Mouse (Mus musculus) T-helper 1 cell (primary cell): ENCODE data around the gene Smpdl3a.

Experiments
- in situ Hi-C: fragments of 300-600 bp; cut with MboI, MseI; formaldehyde crosslinking; loops from one replicate; pipeline ENCODE4 v1.15.1; 2025; ENCODE audit warnings: high pct_unique_total_duplicates

The Smpdl3a gene

DNA sequence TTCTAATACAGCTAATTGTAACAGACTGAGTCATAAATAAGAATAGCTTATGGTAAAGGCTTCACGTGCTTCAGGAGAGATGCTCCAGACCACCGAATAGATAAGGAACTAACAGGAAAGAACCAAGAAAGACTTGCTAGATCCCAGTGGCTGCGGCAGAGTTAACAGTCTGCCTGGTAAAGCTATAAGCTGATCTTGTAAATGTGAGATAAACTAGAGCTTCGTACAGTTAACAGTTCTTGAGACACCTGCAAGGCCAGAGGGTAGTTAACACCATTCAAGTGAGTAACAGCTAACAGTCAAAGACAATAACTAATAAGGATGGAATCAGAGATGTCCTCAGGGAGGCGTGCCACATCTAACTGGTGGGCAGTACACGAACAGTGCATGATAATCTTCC, 21.7 kb downstream of the Smpdl3a start:
- in situ Hi-C loops, result no loop called here

DNA sequence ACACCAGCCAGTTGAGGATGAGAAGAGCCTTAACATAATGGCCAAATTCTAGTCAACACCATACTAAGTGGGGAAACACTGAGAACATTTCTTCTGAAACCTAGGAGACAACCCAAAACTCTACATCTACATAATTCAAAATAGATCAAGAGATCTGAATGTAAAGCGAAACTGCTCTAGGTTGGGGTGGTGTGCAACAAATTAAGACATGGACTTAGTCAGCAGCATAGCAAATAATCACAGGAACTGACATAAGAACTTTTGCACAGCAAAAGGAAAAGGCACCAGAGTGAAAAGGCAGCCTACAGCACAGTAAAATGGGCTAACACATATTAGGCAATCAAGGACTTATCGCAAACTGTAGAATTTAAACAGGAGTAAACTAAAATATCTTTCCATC, 25.1 kb downstream of the Smpdl3a start:
- in situ Hi-C loops, result no loop called here

DNA sequence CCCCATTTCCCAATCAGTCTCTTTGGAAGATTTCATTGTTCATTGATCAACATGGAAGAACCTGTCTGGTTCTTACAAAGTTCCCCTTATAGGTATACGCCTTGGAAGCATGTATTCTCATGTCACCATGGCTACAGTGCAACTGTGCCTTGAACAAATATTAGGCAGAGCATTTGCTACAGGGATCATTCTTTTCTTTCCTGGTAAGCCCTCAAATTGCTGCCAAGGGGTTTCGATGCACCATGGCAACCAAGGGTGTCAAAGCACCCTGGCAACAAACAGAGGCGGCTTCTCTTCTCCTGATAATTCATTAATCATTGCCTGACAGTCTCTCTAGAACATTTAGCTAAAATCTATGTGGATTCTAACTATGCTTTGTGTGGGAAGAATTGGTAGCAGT, 28.3 kb downstream of the Smpdl3a start:
- in situ Hi-C loops, result no loop called here

DNA sequence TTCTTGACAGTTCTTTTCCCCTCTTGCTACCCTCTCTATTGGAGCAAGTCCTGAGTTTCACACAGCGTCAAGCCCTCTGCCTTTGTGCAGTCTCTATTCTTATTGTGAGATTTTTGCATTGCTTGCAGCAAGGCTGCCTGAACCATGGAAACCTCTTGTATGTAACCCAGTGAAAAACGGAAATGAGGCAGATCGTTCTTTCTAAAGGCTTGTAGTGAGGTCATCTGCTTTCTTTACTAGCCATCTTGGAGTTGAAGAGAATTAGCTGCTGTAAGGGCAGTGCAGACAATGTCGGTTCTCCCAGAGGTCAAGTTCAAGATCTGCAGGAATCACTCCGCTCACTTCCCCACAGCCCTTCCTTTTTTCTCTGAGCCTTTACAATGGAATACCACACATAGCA, 34.5 kb downstream of the Smpdl3a start:
- in situ Hi-C loops, result loop anchor here (25.0 kb wide), 1 partner anchor 1591 kb away; the partner anchor contains the start of gene Tbc1d32

DNA sequence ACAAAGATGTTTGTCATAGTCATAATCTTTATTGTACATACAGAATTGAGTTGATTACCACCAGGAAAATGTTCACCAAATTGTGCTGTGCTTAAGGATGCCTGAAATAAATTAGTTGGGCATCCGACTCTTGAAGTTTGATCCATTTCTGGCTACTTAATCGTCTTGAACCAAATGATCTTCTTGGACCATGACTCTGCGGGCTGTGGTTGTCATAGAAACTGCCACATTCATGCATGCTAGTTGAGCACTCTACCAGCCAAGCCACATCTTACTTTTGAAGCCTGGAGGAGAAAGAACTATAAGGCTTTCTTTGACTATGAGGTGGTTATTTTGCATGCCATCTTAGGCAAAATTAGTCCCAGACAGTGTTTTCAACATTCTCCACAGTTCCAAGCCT, 35.5 kb downstream of the Smpdl3a start:
- in situ Hi-C loops, result loop anchor here (10.0 to 25.0 kb wide), 2 partner anchors 265 to 1592 kb away; partner anchors contain the start of gene Tbc1d32

DNA sequence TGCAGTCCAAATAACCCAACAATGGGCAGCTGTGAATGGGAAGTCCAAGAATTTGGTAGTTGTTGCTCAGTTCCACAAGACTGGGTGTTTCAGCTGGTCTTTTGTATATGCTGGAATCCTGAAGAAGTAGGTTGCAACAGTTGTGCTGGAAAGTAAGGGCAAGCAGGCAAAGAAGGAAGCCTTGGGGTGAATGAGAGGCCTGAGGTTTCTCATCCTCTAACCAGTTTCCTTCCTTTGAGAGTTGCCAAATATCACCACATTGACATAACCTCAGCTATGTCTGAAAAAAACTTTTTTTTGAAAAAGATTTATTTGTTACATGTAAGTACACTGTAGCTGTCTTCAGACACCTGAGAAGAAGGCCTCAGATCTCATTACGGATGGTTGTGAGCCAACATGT, 41.0 kb downstream of the Smpdl3a start:
- in situ Hi-C loops, result loop anchor here (10.0 to 25.0 kb wide), 2 partner anchors 270 to 1598 kb away; partner anchors contain the start of gene Tbc1d32

DNA sequence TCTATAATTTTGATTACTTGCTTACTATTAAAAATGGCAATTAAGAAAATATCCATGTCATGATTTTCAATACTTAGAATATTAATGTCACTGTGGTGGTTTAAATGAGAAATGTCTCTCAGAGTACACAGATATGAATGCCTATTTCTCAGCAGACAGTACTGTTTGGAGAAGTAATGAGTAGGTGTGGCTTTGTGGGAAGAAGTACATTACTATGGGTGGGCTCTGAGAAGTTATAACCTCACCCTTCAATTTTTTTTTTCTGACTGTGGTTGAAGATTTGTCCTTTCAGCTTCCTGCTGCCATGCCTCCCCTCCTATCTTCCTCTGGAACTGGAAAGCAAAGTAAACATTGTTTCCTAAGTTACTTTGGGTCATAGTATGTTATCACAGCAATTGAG, 41.8 kb downstream of the Smpdl3a start:
- in situ Hi-C loops, result loop anchor here (10.0 to 25.0 kb wide), 2 partner anchors 271 to 1599 kb away; partner anchors contain the start of gene Tbc1d32

- in situ Hi-C loops, result loop anchor here (5.0 to 25.0 kb wide), 3 partner anchors 95 to 1605 kb away; partner anchors contain the start of gene Tbc1d32
These were observed 47.7 kb downstream of the Smpdl3a start for GRCm38 (mm10) chr10:57841638-57842509.

DNA sequence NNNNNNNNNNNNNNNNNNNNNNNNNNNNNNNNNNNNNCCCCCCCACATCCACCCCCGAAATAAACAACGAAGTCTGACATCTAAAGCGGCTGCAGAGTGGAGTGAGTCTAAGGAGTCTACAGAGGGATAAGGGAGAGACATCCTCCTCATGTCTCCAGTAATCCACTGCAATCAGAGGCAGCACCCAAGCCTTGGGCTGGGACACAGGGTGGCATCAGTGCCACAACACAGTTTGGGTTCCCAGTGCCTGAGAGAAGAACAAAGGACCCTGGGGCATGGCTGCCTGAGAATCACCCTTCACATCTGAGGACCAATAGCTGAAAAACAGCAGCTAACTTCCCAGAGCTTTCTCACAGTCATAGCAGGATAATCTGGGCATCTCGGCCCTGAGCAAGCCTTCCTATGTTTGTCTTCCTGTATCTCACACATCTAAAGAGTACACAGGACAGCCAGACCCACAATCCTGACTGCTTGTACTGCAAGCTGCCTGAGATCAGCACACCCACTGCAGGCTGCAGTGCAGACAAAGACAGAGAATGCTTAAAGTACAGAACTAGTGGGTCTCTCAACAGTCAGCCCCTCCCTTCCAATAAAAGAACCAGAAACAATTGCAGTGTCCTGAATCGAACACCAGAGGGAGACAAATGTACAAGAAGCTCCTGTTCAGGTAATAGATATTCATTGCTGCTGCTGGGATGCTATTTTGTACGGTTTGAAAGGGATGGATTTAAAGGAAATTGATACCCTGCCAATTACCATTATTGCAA, 54.0 kb downstream of the Smpdl3a start:
- in situ Hi-C loops, result loop anchor here (10.0 to 25.0 kb wide), 2 partner anchors 383 to 1611 kb away; partner anchors contain the start of gene Tbc1d32
